Mouse (Mus musculus) C2C12 (cell line): ENCODE measurements around the gene Irs1. TPM values are rescaled to one million over a fixed set of nuclear protein-coding genes. Genes with fewer than 3 reads are reported as not detected.

Source experiments
- H3K27me3 ChIP-seq: one replicate; pipeline ENCODE4 v1.6.1; 2011; ENCODE audit not compliant: control insufficient read depth, insufficient read depth, insufficient read length
- H3K36me3 ChIP-seq: one replicate; pipeline ENCODE4 v1.6.1; 2011; ENCODE audit not compliant: control insufficient read depth, insufficient read depth
- H3K4me3 ChIP-seq: one replicate; pipeline ENCODE4 v1.5.1; 2011; ENCODE audit warnings: mild to moderate bottlenecking, control low read depth; ENCODE audit not compliant: poor library complexity, insufficient read depth, severe bottlenecking
- H3K79me2 ChIP-seq: one replicate; pipeline ENCODE4 v1.6.1; 2011; ENCODE audit not compliant: control insufficient read depth, insufficient read depth
- H3K79me3 ChIP-seq: one replicate; pipeline ENCODE4 v1.6.1; 2011; ENCODE audit warnings: low read depth, control low read depth
- H3ac ChIP-seq: one replicate; pipeline ENCODE3; 2011; ENCODE audit warnings: low read depth; ENCODE audit not compliant: control insufficient read depth, insufficient read length
- CEBPB ChIP-seq: IDR thresholded peaks from one replicate; pipeline ENCODE4 v1.6.1; 2011; ENCODE audit warnings: low read depth, mild to moderate bottlenecking, control low read depth, moderate library complexity
- CTCF ChIP-seq: IDR thresholded peaks from one replicate; pipeline ENCODE4 v1.5.1; 2011; ENCODE audit not compliant: control insufficient read depth, insufficient read depth, insufficient read length
- FOSL1 ChIP-seq: IDR thresholded peaks from one replicate; pipeline ENCODE4 v1.8.0; 2011; ENCODE audit warnings: mild to moderate bottlenecking, low read length; ENCODE audit not compliant: poor library complexity, insufficient read depth, severe bottlenecking
- MAX ChIP-seq: IDR thresholded peaks from one replicate; pipeline ENCODE4 v1.6.1; 2011; ENCODE audit warnings: mild to moderate bottlenecking, control low read depth
- MYOD1 ChIP-seq: IDR thresholded peaks from one replicate; pipeline ENCODE4 v1.6.1; 2011; ENCODE audit warnings: low read depth; ENCODE audit not compliant: control insufficient read depth, insufficient read length
- MYOG ChIP-seq: IDR thresholded peaks from one replicate; pipeline ENCODE4 v1.6.1; 2011; ENCODE audit not compliant: control insufficient read depth, insufficient read length; ENCODE audit errors: extremely low read depth
- USF1 ChIP-seq: IDR thresholded peaks from one replicate; pipeline ENCODE4 v1.6.1; 2011; ENCODE audit warnings: low read depth, mild to moderate bottlenecking, control low read depth, moderate library complexity
- polyA plus RNA-seq: library from polyadenylated mRNA; unstranded; fragments of >200 nt; fragmentation: generic; extraction: Trizol; gene quantifications from one replicate; pipeline ENCODE4 v1.2.1, GENCODE M21; 2012; ENCODE audit warnings: missing spikeins

Gene Irs1
- polyA plus RNA-seq, 1 experiment = 4.6 TPM

- Histone ChIP-seq H3K79me3 (peaks cover 55% of the 10 kb centered on the region), H3K4me3 (no peak overlapping the region), H3K36me3 (peaks cover 68% of the 10 kb centered on the region), H3ac (no peak overlapping the region), H3K79me2 (peaks cover 89% of the 10 kb centered on the region), H3K27me3 (no peaks in the 10 kb centered on the region)
- TF ChIP-seq CEBPB = no peak
- TF ChIP-seq FOSL1 = no peak
- no peak for TF ChIP-seq USF1
- TF ChIP-seq CTCF = no peak
- TF ChIP-seq MAX = no peak
- no peak for TF ChIP-seq MYOD1
- no peak for TF ChIP-seq MYOG
These were observed 37.3 kb downstream of the Irs1 start for GRCm38 (mm10) chr1:82253789-82254445.

- Histone ChIP-seq H3K4me3 (no peak overlapping the region), H3K79me3 (peaks cover 62% of the 10 kb centered on the region), H3K27me3 (no peaks in the 10 kb centered on the region), H3ac (no peak overlapping the region), H3K79me2 (peaks cover 96% of the 10 kb centered on the region), H3K36me3 (peaks cover 60% of the 10 kb centered on the region)
- no peak for TF ChIP-seq USF1
- TF ChIP-seq MYOD1 = no peak
- no peak for TF ChIP-seq FOSL1
- TF ChIP-seq CTCF = no peak
- no peak for TF ChIP-seq CEBPB
- no peak for TF ChIP-seq MAX
- no peak for TF ChIP-seq MYOG
These were observed 43.8 kb downstream of the Irs1 start for GRCm38 (mm10) chr1:82247221-82247951.

- Histone ChIP-seq H3K79me2 (peaks cover 95% of the 10 kb centered on the region), H3K4me3 (no peak overlapping the region), H3K79me3 (peaks cover 59% of the 10 kb centered on the region), H3ac (no peak overlapping the region), H3K27me3 (no peaks in the 10 kb centered on the region), H3K36me3 (peaks cover 49% of the 10 kb centered on the region)
- no peak for TF ChIP-seq FOSL1
These were observed 46.2 kb downstream of the Irs1 start for GRCm38 (mm10) chr1:82245002-82245401.

- Histone ChIP-seq H3K27me3 (no peaks in the 10 kb centered on the region), H3K4me3 (no peak overlapping the region), H3K79me3 (peaks cover 51% of the 10 kb centered on the region), H3K79me2 (peaks cover 94% of the 10 kb centered on the region), H3K36me3 (peaks cover 42% of the 10 kb centered on the region), H3ac (no peak overlapping the region)
- no peak for TF ChIP-seq USF1
- TF ChIP-seq CTCF = no peak
- TF ChIP-seq CEBPB = no peak
- no peak for TF ChIP-seq MAX
- no peak for TF ChIP-seq FOSL1
- no peak for TF ChIP-seq MYOD1
- no peak for TF ChIP-seq MYOG
These were observed 47.9 kb downstream of the Irs1 start for GRCm38 (mm10) chr1:82243260-82243825.

- peaks cover 64% of the 10 kb centered on the region for H3K79me2 ChIP-seq
- TF ChIP-seq MYOG (no peak), FOSL1 (no peak), MAX (no peak)
- H3K79me3 ChIP-seq = peaks cover 29% of the 10 kb centered on the region
- H3K36me3 ChIP-seq = peaks cover 56% of the 10 kb centered on the region
- no peak overlapping the region for H3K4me3 ChIP-seq
- no peak overlapping the region for H3ac ChIP-seq
- H3K27me3 ChIP-seq = no peaks in the 10 kb centered on the region
These were observed 51.6 kb downstream of the Irs1 start for GRCm38 (mm10) chr1:82239409-82240201.
